Mouse (Mus musculus) forelimb bud, embryonic 11.5 days (tissue): ENCODE results near the gene Nap1l4.
A peak's percentile ranks its signal among the peaks of the same experiment; 100 is the strongest.

Experiments used
- DNase-seq: peaks from one replicate; pipeline ENCODE4 v3.0.0-alpha.2; 2012; ENCODE audit warnings: low read depth, low spot score

Nap1l4 gene

DNA sequence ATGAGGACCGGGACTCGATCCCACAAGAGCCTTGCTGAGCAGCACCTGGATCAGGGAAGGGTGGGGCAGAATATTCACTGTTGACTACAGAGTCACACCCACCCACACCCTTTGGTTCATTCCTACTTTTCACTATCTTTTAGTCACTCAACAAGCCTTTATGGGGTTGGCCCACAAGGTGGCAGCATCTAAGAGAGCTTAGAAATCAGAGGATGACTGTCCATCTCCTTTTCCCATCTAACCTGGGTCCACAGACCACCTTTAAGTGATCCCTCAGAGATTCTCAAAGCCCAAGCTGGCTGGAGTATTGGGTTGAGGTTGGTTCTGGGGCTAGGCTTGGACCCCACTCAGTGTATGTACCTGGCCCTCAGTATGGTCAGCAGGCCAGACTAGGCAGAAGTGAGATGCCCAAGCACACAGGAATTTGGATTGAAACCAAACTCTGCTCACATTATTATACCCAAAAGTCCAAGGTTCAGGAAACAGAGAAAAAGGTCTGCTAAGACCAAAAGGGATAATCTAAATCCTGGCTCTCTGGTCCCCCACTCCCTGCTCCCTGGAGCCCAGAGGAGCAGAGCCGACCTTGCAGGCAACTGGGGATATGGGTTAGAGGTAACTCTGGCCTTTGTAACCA is 72.1 kb downstream of the Nap1l4 start:
- no peak for DNase-seq

- DNase-seq = no peak
These were observed 73.0 kb downstream of the Nap1l4 start for GRCm38 (mm10) chr7:143475876-143476275.

GRCm38 (mm10) chr7:143474811-143475210 is 74.1 kb downstream of the Nap1l4 start:
- DNase-seq = no peak

- DNase-seq = no peak
These were observed 75.4 kb downstream of the Nap1l4 start, which contains the start of gene Slc22a18 for GRCm38 (mm10) chr7:143473347-143474101. TSS of gene Slc22a18 (plus strand) at chr7:143473736.

GRCm38 (mm10) chr7:143469946-143470345 is 79.0 kb downstream of the Nap1l4 start:
- peak; percentile 78 for DNase-seq

GRCm38 (mm10) chr7:143467714-143468113 is 81.2 kb downstream of the Nap1l4 start:
- DNase-seq = no peak

- DNase-seq = peak; percentile 87
These were observed 82.7 kb downstream of the Nap1l4 start for GRCm38 (mm10) chr7:143466099-143466677.

DNA sequence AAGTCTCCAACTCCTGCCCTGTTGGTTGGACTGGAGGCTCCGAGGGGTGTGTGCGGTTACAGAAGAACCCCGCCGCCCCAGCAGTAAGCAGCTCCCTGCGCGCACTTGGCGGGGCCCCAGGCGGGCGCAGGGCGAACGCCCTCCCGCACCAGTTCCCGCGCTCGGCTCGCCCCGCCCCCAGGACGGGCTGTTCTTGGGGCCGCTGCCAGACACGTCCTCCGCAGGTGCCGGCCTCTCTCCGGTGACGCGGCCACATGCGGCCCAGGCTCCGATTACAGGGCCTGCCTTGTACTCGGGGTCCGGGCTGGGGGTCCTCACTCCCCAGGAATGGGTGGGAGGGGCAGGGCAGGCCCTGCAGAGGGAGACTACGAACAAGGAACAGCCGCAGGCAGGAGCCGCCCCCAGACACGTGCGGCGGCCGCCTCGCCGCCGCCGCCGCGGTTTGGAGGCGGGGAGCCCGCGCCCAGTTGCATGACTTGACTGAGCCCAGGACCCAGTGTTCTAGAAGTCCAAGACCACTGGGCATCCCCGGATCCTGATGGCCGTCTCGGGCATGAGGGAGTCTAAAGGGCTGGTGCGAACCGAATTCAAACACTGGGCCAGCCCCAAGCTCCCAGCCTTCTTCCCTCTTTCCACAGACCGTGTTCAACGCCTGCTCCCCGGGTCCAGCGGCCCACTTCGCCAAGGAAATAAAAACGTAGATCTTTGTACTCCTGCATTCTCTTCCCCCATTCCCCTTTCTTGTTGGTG is 83.9 kb downstream of the Nap1l4 start:
- peak; percentile 85 for DNase-seq

- peak; percentile 81 for DNase-seq
These were observed 85.0 kb downstream of the Nap1l4 start for GRCm38 (mm10) chr7:143463865-143464415.
